Mouse (Mus musculus) CH12F3 (cell line): ENCODE measurements around the gene Col4a3.

ENCODE experiments used
- in situ Hi-C: fragments of 300-500 bp; cut with MboI; formaldehyde crosslinking; loops from 2 replicates; pipeline ENCODE4 v1.14.3; 2020; ENCODE audit warnings: low sequenced_read_pairs

The Col4a3 gene

GRCm38 (mm10) chr1:82656452-82656851 is 69.7 kb downstream of the Col4a3 start:
- in situ Hi-C loops, result no loop called here

- in situ Hi-C loops, result no loop called here
These were observed 75.5 kb downstream of the Col4a3 start for GRCm38 (mm10) chr1:82662269-82662668.

DNA sequence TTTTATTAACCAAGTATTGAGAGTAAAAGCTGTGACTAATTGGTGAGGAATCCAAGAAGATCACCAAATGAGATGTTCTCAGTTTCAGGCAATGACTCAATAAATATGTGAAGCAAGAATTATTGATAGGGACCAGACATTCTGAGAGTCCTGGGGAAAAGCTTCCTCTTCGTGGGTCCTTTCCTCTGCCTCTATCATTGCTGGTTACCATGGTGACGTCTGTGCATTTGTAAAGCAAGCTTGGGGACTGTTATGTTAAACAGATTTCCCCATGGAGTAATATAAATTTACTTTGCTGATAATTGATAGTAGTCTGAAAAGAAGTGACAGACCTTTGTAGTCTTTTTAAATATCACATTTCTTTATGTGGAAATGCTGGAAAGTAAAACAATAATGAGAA is 76.8 kb downstream of the Col4a3 start:
- in situ Hi-C loops, result no loop called here

DNA sequence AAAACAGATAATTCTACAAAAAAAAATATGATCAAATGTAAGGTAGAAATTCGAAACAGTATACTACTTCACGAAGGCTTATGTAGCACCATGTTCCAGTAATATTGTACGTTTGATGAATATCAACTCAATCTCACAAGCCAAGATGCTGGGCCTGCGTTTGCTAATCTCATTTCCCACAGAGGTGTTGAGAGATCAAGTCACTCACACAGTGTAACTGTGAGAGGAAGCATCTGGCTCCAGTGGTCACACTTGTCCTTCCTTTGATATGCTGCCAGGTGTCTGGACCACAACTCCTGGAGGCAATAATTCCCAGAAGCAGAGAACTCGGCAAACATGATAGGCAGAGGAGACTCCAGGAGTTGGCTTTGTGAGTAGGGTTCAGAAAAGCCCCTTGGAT is 99.6 kb downstream of the Col4a3 start:
- in situ Hi-C loops, result no loop called here

GRCm38 (mm10) chr1:82686866-82687265 is 100.1 kb downstream of the Col4a3 start:
- in situ Hi-C loops, result no loop called here

GRCm38 (mm10) chr1:82687931-82688330 is 101.2 kb downstream of the Col4a3 start:
- in situ Hi-C loops, result no loop called here

DNA sequence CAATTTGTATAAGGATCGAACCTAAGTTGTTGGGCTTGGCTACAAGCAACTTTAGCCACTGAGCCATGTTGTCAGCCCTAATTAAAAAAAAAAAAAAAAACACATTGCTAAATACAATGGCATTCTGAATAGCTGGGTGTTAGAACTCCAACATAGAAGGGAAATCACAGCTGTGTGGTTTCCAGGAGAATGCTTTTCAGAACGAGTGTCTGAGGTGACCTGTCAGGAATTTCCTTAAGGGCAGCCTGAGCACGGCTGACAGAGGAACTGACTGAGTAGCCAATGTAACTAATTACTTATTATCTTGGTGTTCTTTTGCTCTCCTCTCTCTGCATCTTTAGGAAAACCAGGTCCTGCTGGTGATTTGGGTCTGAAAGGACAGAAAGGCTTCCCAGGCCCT is 109.2 kb downstream of the Col4a3 start:
- in situ Hi-C loops, result no loop called here

GRCm38 (mm10) chr1:82717816-82718512 is 131.2 kb downstream of the Col4a3 start:
- in situ Hi-C loops, result no loop called here

- in situ Hi-C loops, result no loop called here
These were observed 137.8 kb downstream of the Col4a3 start, which contains the start of gene Mff for GRCm38 (mm10) chr1:82724339-82725025. TSS of gene Mff (plus strand) at chr1:82724890.

DNA sequence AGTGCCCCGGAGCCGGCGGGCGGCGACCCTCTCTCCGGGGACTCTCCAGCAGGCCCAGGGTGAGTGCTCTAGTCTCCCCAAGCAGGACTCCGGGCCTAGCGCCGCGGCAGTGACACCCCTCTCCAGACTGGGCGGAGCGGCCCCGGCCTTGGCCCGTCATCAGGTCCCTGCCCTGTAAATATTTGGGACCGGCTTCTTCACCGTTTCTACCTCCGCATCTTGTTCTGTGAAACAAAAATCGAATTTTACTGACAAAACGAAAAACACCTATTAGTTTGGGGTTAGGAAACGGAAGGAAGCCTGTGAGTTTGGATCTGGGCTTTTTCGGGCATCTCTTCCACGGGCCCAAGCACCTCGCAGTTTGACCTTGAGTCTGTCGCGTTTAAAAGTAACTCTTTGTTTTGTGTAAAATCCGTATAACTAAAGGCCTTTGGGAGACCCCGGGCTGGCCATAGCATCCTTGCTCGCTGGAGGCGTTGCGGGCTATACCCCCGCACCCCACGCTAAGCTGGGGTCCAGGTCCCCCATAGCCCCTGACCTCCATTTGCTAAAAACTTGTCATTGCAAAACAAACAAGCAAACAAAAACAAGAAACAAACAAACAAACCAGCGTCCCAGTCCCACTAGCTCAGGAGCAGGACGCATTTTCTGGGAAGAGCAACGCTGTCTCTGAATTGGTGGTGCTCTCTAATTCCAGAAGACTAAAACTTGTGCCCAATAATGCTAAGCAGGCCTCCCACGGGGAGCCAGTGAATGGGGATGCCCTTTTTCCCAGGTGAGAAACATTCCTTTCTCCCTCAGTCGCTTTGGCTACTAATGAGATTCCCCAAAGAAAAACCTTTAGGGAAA is 138.5 kb downstream of the Col4a3 start:
- in situ Hi-C loops, result no loop called here

- in situ Hi-C loops, result no loop called here
These were observed 139.1 kb downstream of the Col4a3 start for GRCm38 (mm10) chr1:82725875-82726185.

GRCm38 (mm10) chr1:82726482-82726881 is 139.8 kb downstream of the Col4a3 start:
- in situ Hi-C loops, result no loop called here

DNA sequence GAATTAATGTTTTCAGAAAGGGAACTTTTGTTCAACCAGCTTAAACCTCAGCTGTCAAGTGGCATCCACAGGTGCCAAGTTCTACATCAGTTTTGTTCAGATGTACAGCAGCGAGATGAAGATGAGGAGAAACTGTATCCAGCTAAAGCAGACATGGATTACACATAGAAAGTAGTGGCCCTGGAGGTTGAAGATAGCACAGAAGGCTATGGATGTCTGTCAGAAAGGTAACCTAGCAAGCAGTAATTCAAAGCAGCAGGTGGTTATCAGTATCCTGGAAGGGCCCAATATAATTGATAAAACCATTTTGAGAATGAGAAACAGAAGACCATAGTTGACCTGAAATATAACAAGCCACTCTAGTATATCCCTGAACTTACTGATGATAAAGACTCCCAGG is 146.6 kb downstream of the Col4a3 start:
- in situ Hi-C loops, result no loop called here

- in situ Hi-C loops, result no loop called here
These were observed 151.3 kb downstream of the Col4a3 start for GRCm38 (mm10) chr1:82738066-82738465.

DNA sequence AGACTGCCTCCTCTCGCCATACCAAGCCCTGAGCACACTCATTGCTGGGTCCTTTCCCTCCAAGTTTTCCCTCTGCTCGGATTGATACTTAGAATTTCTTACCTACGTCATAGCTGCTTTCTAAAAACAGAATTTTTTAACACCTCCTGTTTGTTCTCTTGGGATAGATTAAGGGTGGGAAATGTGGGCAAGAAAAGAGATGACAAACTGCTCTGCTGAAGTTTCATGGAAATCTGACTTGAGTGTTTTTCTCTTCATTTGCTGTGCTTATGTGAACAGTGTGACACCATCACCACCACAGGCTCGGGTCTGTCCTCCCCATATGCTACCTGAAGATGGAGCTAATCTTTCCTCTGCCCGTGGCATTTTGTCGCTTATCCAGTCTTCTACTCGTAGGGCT is 154.8 kb downstream of the Col4a3 start:
- in situ Hi-C loops, result no loop called here

GRCm38 (mm10) chr1:82743962-82744361 is 157.2 kb downstream of the Col4a3 start:
- in situ Hi-C loops, result no loop called here

- in situ Hi-C loops, result no loop called here
These were observed 159.7 kb downstream of the Col4a3 start for GRCm38 (mm10) chr1:82746408-82746807.

- in situ Hi-C loops, result no loop called here
These were observed 161.2 kb downstream of the Col4a3 start for GRCm38 (mm10) chr1:82747714-82748452.

DNA sequence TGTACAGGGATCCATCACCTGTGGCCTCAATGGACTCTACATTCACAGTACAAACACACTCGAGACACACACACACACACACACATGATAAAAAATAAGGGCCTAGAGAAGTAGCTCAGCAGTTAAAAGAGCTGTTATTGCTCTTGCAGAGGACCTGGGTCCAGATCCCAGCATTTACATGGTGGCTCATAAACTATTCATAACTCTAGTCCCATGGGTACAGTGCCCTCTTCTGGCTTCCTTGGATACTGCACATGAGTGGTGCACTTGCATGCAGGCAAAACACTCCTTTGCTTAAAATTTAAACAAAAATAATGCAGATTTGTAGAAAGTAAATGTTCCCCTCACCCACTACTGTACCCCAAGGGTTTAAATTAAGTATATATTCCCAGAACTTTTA is 172.8 kb downstream of the Col4a3 start:
- in situ Hi-C loops, result no loop called here

DNA sequence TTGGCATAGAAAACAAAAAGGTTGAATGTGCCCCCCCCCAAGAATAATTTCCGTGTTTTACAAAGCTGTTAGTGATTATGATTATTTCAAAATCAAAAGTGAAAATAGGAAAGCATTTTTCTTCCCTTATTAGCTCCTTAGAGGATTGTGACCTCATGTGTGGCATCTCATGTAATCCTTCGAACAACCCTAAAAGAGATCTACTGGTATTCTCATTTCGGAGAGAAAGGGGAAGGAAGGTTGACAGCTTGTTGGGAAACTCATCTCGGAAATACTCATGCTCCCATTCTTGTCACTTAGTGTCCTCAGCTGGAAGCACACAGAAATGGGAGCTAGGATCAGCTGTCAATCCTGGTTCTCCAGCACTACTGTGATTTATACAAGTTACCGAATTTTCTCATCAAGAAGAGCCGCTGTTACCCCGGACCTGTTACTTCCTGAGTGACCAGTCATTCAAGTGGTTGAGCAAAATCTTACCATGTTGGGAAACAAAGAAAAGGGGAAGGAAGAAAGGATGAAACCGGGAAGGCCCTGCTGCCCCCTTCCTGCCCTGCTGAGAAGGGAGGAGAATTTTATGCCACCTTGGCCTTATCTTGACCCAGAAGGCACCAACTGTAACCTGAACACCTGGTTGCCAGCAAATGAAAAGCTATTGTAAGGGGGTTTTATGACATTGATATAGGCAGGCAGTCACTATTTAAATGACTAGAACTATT is 174.9 kb downstream of the Col4a3 start:
- in situ Hi-C loops, result no loop called here
